Mouse (Mus musculus): ENCODE results near the gene Olfr1471. TPM values are rescaled to one million over a fixed set of nuclear protein-coding genes. Genes with fewer than 3 reads are reported as not detected.
"Not testable (repeated sequence)": the region's sequence is repeated elsewhere in the genome, so short reads cannot be mapped to it uniquely, and the experiment has no call there.

Gene Olfr1471
- polyA plus RNA-seq (2015; fragmentation: Nextera tagmentation; extraction: Ambion mirVana) = not detected in 2 replicates

DNA sequence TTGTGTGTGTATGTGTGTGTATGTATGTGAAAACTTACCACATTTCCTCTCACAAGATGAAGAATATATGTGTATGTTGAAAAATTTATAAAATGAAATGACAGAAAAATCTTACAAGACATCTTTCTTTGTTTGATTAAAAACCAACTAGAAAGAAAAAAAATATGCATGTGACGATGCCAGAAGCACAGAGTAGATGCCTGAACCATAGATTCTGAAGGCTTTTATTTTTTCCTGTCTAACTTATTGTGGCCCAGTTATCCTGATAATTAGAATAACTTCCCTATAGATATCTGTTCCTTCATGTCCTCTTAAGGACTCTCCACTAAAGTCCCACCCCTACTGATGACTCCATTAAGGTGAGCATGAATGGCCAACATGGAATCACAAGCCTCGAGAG lies at the start of gene Olfr1471:
Gene Olfr1471, plus strand, starts transcription at position 301 of the 400 bp plus-strand sequence.
- H3K9ac ChIP-seq; H3K27ac ChIP-seq; H3K4me1 ChIP-seq; H3K36me3 ChIP-seq; H3K4me2 ChIP-seq; H3K4me3 ChIP-seq (replicated peaks); H3K27me3 ChIP-seq (replicated peaks); ATAC-seq (ENCODE audit: insufficient read depth, low FRiP score, low read depth); H3K9me3 ChIP-seq: not testable (repeated sequence)
- 66% methylated on average over 2 of the region's 2 CpGs for WGBS

DNA sequence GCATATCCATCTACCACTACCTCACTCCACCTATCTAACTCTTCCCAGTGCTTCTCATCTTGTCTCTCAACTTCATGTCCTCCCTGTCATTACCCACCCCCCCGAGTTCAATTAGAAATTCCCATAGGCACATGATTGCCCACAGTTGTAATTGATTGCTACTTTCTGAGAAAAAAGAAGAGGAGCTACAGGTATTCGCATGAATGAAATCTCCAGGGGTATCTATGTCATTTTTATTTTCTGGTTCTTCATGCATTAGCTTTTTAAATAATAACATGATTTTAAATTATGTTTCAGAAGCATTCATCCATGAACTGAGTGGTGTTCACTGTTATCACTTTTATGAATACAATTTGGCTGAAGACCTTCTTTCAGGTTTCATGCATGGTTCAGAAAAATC lies 35.7 kb upstream of the Olfr1471 start, which contains the start of gene Olfr1469:
Gene Olfr1469, plus strand, starts transcription at position 301 of the 400 bp plus-strand sequence.
- no peaks in the 10 kb centered on the region for H3K36me3 ChIP-seq
- H3K9me3 ChIP-seq = no peaks in the 10 kb centered on the region
- no peaks in the 10 kb centered on the region for H3K27me3 ChIP-seq (replicated peaks)
- no peak within 1 kb of the TSS for H3K27ac ChIP-seq
- H3K4me3 ChIP-seq (replicated peaks) = no peak within 1 kb of the TSS
- H3K4me2 ChIP-seq = no peak within 1 kb of the TSS
- ATAC-seq (ENCODE audit: insufficient read depth, low FRiP score, low read depth) = no peak
- no peaks in the 10 kb centered on the region for H3K4me1 ChIP-seq
- WGBS = 81% methylated on average over 2 of the region's 2 CpGs
- no peak within 1 kb of the TSS for H3K9ac ChIP-seq

DNA sequence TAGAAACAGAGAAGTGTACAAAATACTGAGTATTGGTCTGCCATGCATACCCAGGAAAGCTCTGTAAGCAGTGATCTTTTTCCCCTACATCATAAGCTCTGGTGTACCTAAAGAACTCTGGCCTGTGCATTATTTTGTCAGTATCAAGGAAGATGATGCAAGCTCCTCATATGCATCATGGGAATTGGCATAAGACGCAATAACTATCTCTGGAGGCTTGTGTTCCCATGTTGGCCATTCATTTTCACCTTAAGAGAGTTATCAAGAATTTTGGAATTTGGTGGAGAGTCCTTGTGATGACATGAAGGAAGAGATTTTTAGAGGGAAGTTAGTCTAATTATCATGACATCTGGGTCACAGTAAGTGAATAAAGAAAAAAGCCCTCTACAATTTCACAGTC lies 12.8 kb downstream of the Olfr1471 start, which contains the start of gene Olfr1472:
Gene Olfr1472, minus strand, starts transcription at position 101 of the 400 bp plus-strand sequence.
- Histone ChIP-seq H3K4me2 (no peak within 1 kb of the TSS), H3K27me3 (replicated peaks) (no peaks in the 10 kb centered on the region), H3K4me3 (replicated peaks) (no peak within 1 kb of the TSS), H3K9ac (no peak within 1 kb of the TSS), H3K9me3 (no peaks in the 10 kb centered on the region), H3K4me1 (no peaks in the 10 kb centered on the region), H3K27ac (no peak within 1 kb of the TSS), H3K36me3 (no peaks in the 10 kb centered on the region)
- ATAC-seq (ENCODE audit: insufficient read depth, low FRiP score, low read depth) = no peak
- WGBS = 77% methylated on average over 1 of the region's 1 CpGs

DNA sequence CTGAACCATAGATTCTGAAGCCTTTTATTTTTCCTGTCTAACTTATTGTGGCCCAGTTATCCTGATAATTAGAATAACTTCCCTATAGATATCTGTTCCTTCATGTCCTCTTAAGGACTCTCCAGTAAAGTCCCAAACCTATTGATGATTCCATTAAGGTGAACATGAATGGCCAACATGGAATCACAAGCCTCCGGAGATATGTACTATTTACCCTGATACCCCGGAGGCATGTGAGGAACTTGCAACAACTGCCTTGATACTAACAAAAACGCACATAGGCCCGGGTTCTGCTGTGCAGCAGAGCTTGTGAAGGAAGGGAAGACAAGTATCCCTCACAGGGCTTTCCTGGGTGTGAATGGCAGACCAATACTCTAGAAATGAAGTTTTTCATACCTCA lies 26.1 kb downstream of the Olfr1471 start, which contains the start of gene Olfr1474:
Gene Olfr1474, plus strand, starts transcription at position 301 of the 400 bp plus-strand sequence.
- H3K9me3 ChIP-seq; H3K4me2 ChIP-seq; H3K36me3 ChIP-seq; H3K4me3 ChIP-seq (replicated peaks); H3K27me3 ChIP-seq (replicated peaks); H3K27ac ChIP-seq; ATAC-seq (ENCODE audit: insufficient read depth, low FRiP score, low read depth); H3K9ac ChIP-seq; H3K4me1 ChIP-seq: not testable (repeated sequence)
- 82% methylated on average over 4 of the region's 4 CpGs for WGBS

DNA sequence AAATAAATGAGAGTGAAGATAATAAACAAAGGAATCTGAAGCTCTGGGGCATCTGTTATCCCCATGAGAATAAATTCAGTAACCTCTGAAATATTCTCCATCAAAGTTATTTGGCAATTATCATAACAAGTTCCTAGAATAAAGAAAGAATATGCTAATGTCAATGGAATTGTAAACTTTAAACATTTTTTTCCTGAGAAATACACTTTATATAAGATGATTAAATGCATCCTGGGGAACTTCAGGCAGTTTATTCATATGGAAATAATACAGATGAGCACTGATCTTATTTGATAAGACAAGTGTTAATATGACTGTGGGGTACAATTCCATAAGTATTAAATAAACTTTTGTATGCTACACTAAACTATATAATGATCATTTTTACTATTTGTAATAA lies 36.9 kb downstream of the Olfr1471 start, which contains the start of gene Olfr1475:
Gene Olfr1475, minus strand, starts transcription at position 101 of the 400 bp plus-strand sequence.
- no peak within 1 kb of the TSS for H3K4me2 ChIP-seq
- no peak within 1 kb of the TSS for H3K4me3 ChIP-seq (replicated peaks)
- no peaks in the 10 kb centered on the region for H3K9me3 ChIP-seq
- ATAC-seq (ENCODE audit: insufficient read depth, low FRiP score, low read depth) = no peak
- H3K9ac ChIP-seq = no peak within 1 kb of the TSS
- H3K4me1 ChIP-seq = no peaks in the 10 kb centered on the region
- H3K27ac ChIP-seq = no peak within 1 kb of the TSS
- H3K36me3 ChIP-seq = no peaks in the 10 kb centered on the region
- H3K27me3 ChIP-seq (replicated peaks) = no peaks in the 10 kb centered on the region

DNA sequence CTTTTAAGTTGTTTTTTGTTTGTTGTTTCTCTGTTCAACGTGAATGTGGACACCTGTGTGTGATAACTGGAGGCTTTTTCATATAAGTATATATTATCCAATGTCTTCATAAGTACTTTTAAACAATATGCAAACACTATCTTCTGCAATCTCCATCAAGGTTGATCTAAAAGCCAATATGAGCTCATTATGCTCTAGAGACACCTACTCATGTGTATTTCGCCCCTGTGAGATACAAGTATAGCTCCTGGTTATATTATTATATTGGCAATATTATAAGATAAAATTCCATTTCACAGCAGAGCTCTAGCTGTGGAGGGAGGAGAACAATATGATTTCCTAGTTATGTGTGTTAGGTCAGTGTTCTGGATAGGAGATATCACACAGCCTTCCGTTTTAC lies 57.0 kb downstream of the Olfr1471 start, which contains the start of gene Olfr1477:
Gene Olfr1477, plus strand, starts transcription at position 301 of the 400 bp plus-strand sequence.
- 71% methylated on average over 3 of the region's 3 CpGs for WGBS

More for the DNA sequence above, 57.0 kb downstream of the Olfr1471 start, which contains the start of gene Olfr1477:
- Histone ChIP-seq H3K27me3 (replicated peaks) (no peaks in the 10 kb centered on the region), H3K4me2 (no peak within 1 kb of the TSS), H3K4me3 (replicated peaks) (no peak within 1 kb of the TSS), H3K36me3 (no peaks in the 10 kb centered on the region), H3K9me3 (no peaks in the 10 kb centered on the region), H3K27ac (no peak within 1 kb of the TSS), H3K4me1 (no peaks in the 10 kb centered on the region), H3K9ac (no peak within 1 kb of the TSS)
- no peak for ATAC-seq (ENCODE audit: insufficient read depth, low FRiP score, low read depth)

Other genes starting within 250 kb of the Olfr1471 start
- not detected in 2 replicates for gene Olfr1463, start 212.1 kb upstream of the Olfr1471 start, polyA plus RNA-seq (2015; fragmentation: Nextera tagmentation; extraction: Ambion mirVana)
- gene Olfr1465, start 127.9 kb upstream of the Olfr1471 start, polyA plus RNA-seq (2015; fragmentation: Nextera tagmentation; extraction: Ambion mirVana) = not detected in 2 replicates
- not detected in 2 replicates for gene Olfr1466, start 104.5 kb upstream of the Olfr1471 start, polyA plus RNA-seq (2015; fragmentation: Nextera tagmentation; extraction: Ambion mirVana)
- not detected in 2 replicates for gene Olfr1467, start 81.2 kb upstream of the Olfr1471 start, polyA plus RNA-seq (2015; fragmentation: Nextera tagmentation; extraction: Ambion mirVana)
- gene Olfr1469, start 35.6 kb upstream of the Olfr1471 start, polyA plus RNA-seq (2015; fragmentation: Nextera tagmentation; extraction: Ambion mirVana) = not detected in 2 replicates
- not detected in 2 replicates for gene Olfr1472, start 12.7 kb downstream of the Olfr1471 start, polyA plus RNA-seq (2015; fragmentation: Nextera tagmentation; extraction: Ambion mirVana)
- gene Olfr1474, start 26.2 kb downstream of the Olfr1471 start, polyA plus RNA-seq (2015; fragmentation: Nextera tagmentation; extraction: Ambion mirVana) = not detected in 2 replicates
- not detected in 2 replicates for gene Olfr1475, start 36.8 kb downstream of the Olfr1471 start, polyA plus RNA-seq (2015; fragmentation: Nextera tagmentation; extraction: Ambion mirVana)
- gene Olfr1477, start 57.1 kb downstream of the Olfr1471 start, polyA plus RNA-seq (2015; fragmentation: Nextera tagmentation; extraction: Ambion mirVana) = not detected in 2 replicates
- not detected in 2 replicates for gene Olfr1480, start 84.5 kb downstream of the Olfr1471 start, polyA plus RNA-seq (2015; fragmentation: Nextera tagmentation; extraction: Ambion mirVana)
- not detected in 2 replicates for gene Olfr1484, start 140.1 kb downstream of the Olfr1471 start, polyA plus RNA-seq (2015; fragmentation: Nextera tagmentation; extraction: Ambion mirVana)
- not detected in 2 replicates for gene Olfr1487, start 174.0 kb downstream of the Olfr1471 start, polyA plus RNA-seq (2015; fragmentation: Nextera tagmentation; extraction: Ambion mirVana)
- gene Olfr1489, start 188.2 kb downstream of the Olfr1471 start, polyA plus RNA-seq (2015; fragmentation: Nextera tagmentation; extraction: Ambion mirVana) = not detected in 2 replicates
- not detected in 2 replicates for gene Olfr1490, start 207.7 kb downstream of the Olfr1471 start, polyA plus RNA-seq (2015; fragmentation: Nextera tagmentation; extraction: Ambion mirVana)